Mouse (Mus musculus) ES-Bruce4 (cell line): ENCODE measurements around the gene Evx2.

Source experiments
- CTCF ChIP-seq: IDR thresholded peaks from one replicate; pipeline ENCODE4 v1.8.1; 2011; ENCODE audit warnings: low read depth, low read length
- POLR2A ChIP-seq: IDR thresholded peaks from one replicate; pipeline ENCODE4 v1.8.1; 2011; ENCODE audit warnings: low read length; ENCODE audit not compliant: insufficient read depth

GRCm38 (mm10) chr2:74658024-74658666, 1.2 kb downstream of the Evx2 start:
- TF ChIP-seq CTCF, result no peak
- TF ChIP-seq POLR2A, result no peak
